Mouse (Mus musculus): Measurements from ENCODE around the gene Dnah8. TPM values are rescaled to one million over a fixed set of nuclear protein-coding genes. Genes with fewer than 3 reads are reported as not detected.
A peak's percentile ranks its signal among the peaks of the same experiment; 100 is the strongest.

Gene Dnah8
- polyA plus RNA-seq, 1 experiment from 2014 or later, result 1.4 TPM

DNA sequence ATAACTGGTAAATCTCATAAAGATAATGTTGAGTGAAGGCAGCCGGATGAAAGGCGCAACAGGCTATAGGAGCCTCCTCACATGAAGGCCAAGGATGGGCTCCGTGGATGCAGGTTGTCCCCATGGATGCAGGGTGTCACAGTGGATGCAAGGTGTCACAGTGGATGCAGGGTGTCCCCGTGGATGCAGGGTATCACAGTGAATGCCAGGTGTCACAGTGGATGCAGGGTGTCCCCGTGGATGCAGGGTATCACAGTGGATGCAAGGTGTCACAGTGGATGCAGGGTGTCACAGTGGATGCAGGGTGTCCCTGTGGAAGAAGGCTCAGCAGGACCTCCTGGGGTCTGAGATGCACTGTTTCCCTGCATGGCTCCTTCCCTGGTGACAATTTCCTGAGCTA is 233.2 kb downstream of the Dnah8 start:
- WGBS (ENCODE audit: insufficient replicate concordance), result 61% methylated on average over 5 of the region's 5 CpGs
- H3K9me3 ChIP-seq (replicated peaks), result no peaks in the 10 kb centered on the region
- H3K4me1 ChIP-seq (replicated peaks), result no peaks in the 10 kb centered on the region
- H3K4me2 ChIP-seq, result no peak overlapping the region
- H3K27ac ChIP-seq, result no peak overlapping the region
- no peak overlapping the region for H3K4me3 ChIP-seq (replicated peaks)
- no peak overlapping the region for H3K9ac ChIP-seq
- no peaks in the 10 kb centered on the region for H3K27me3 ChIP-seq
- no peak for ATAC-seq (ENCODE audit: low read depth)
- H3K36me3 ChIP-seq, result no peaks in the 10 kb centered on the region
- no peak for DNase-seq

DNA sequence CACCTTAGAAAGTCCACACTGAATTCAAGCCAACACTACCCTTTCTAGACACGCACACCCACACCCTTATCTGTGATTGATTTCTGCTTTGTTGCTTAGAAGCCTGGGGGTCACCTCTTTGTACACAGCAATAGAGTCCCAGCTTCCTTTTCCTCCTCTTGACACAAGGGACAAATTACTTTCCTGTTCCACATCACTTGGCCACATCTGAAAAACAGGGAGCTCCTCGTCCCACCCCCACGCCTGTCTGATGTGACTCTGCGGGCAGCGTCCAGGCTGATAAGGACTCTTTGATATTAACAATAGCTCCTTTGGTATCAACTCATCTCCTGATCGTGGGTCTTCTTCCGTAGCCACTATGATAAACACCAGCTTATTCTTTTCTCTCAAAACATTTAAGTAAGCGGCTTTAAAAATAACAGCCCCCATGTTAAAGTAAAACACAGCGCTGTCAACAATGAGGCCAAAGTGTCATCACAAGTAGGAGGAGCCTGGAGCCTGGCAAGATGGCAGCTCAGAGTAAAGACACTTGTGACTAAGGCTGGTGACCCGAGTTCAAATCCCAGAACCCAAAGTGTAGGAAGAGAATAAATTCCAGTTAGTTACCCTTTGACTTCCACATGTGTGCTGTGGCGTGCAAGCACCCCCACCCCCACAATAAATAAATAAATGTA is 234.6 kb downstream of the Dnah8 start:
- ATAC-seq (ENCODE audit: low read depth), result no peak
- Histone ChIP-seq H3K27me3 (no peaks in the 10 kb centered on the region), H3K4me2 (no peak overlapping the region), H3K9ac (no peak overlapping the region), H3K27ac (no peak overlapping the region), H3K36me3 (no peaks in the 10 kb centered on the region), H3K9me3 (replicated peaks) (no peaks in the 10 kb centered on the region), H3K4me3 (replicated peaks) (no peak overlapping the region), H3K4me1 (replicated peaks) (no peaks in the 10 kb centered on the region)
- DNase-seq, result no peak
- 33% methylated on average over 11 of the region's 11 CpGs for WGBS (ENCODE audit: insufficient replicate concordance)

DNA sequence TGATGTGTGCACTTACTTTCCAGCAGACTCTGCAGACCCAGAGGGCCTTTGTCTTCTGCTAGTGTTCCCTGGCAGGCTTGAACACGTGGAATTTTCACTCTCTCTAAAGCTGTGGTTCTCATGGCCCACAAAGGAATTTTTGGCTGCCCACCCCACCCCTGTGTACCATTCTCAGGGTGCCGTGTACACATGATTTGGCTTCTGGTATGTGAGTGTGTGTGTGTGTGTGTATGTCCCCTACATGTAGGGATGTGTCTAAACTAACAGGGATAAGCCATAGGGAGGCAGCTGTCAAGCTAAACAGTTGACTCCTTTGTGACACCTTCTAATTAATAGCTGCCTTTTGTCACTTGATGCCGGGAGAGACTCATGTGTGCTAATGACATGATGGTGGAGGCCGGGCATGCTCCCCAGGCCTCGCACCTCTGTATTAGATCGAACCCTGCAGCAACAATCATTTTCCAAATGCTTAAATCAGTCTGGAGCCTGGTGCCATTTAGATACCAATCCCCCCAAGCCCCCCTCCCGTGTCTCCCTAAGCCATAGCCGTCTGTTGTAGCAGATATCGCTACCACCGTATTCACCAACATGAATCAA is 235.9 kb downstream of the Dnah8 start:
- Histone ChIP-seq H3K27ac (no peak overlapping the region), H3K4me3 (replicated peaks) (no peak overlapping the region), H3K4me2 (no peak overlapping the region), H3K27me3 (no peaks in the 10 kb centered on the region), H3K9me3 (replicated peaks) (no peaks in the 10 kb centered on the region), H3K36me3 (no peaks in the 10 kb centered on the region), H3K9ac (no peak overlapping the region), H3K4me1 (replicated peaks) (no peaks in the 10 kb centered on the region)
- no peak for ATAC-seq (ENCODE audit: low read depth)
- WGBS (ENCODE audit: insufficient replicate concordance), result 66% methylated on average over 10 of the region's 10 CpGs
- no peak for DNase-seq

DNA sequence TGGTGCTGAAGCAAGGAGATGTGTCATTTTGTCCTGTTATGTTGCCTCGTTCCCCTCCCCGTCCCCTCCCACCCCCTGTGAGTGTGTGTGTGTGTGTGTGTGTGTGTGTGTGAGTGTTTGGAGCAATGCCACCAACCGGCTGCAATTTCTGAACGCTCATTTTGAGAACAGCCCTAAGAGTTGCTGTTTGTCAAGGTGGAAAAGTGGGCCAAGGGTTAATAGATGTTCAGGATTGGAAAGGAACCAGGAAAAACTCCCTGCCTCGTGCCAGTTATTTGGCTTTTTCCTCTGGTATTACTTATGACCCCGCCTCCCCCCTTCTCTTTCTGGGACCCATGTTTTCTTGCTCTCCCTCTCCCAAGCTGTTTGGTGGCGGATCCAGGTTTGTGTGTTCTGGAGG is 236.5 kb downstream of the Dnah8 start:
- no peaks in the 10 kb centered on the region for H3K9me3 ChIP-seq (replicated peaks)
- DNase-seq, result no peak

DNA sequence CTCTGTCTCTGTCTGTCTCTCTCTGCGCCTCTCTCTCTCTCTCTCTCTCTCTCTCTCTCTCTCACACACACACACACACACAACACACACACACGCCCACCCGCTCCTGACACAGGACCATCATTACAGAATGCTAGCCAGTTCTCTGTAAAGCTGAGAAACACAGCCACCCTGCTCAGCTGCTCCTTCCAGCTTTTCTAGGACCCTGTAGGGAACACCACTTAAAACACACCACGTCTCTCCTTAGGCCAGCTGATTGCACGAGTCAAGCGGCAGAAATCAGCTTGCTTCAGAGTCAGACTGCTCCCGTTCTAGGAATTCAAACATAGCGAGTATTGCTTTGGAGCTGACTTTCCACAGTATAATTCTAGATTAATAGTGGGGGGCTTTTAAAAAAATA is 242.1 kb downstream of the Dnah8 start:
- no peak for ATAC-seq (ENCODE audit: low read depth)
- no peaks in the 10 kb centered on the region for H3K4me1 ChIP-seq (replicated peaks)
- H3K4me3 ChIP-seq (replicated peaks), result no peak overlapping the region
- H3K9ac ChIP-seq, result no peak overlapping the region
- DNase-seq, result no peak
- no peaks in the 10 kb centered on the region for H3K9me3 ChIP-seq (replicated peaks)
- no peaks in the 10 kb centered on the region for H3K27me3 ChIP-seq
- H3K36me3 ChIP-seq, result no peaks in the 10 kb centered on the region
- H3K4me2 ChIP-seq, result no peak overlapping the region
- H3K27ac ChIP-seq, result no peak overlapping the region
- WGBS (ENCODE audit: insufficient replicate concordance), result 70% methylated on average over 8 of the region's 8 CpGs

More for the DNA sequence above, 236.5 kb downstream of the Dnah8 start:
- Histone ChIP-seq H3K4me2 (no peak overlapping the region), H3K4me3 (replicated peaks) (no peak overlapping the region), H3K9ac (no peak overlapping the region), H3K27me3 (no peaks in the 10 kb centered on the region), H3K36me3 (no peaks in the 10 kb centered on the region), H3K27ac (no peak overlapping the region), H3K4me1 (replicated peaks) (no peaks in the 10 kb centered on the region)
- ATAC-seq (ENCODE audit: low read depth), result no peak
- WGBS (ENCODE audit: insufficient replicate concordance), result 55% methylated on average over 7 of the region's 7 CpGs

DNA sequence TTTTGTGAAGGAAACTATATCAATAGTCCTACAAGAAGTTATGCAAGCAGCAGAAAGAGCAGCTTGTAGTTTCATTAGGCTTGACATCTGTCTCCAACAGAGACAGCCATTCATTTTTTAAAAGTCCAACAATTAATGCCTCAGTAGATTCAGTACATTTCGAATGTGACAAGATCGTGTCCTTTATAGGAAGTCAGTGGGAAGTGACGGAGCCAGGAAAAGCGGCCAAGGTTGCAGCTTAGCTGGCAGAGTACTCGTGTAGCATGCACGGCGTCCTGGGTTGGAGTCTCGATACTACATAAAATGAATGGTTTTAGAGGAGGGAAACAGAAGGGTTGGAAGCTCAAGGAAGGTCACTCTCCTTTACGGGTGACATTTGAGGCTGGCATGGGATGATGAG is 242.8 kb downstream of the Dnah8 start:
- WGBS (ENCODE audit: insufficient replicate concordance), result 69% methylated on average over 9 of the region's 9 CpGs
- DNase-seq (no peak), ATAC-seq (ENCODE audit: low read depth) (no peak)
- H3K4me1 ChIP-seq (replicated peaks), result no peaks in the 10 kb centered on the region
- no peaks in the 10 kb centered on the region for H3K9me3 ChIP-seq (replicated peaks)
- no peaks in the 10 kb centered on the region for H3K36me3 ChIP-seq
- no peak overlapping the region for H3K4me2 ChIP-seq
- no peak overlapping the region for H3K4me3 ChIP-seq (replicated peaks)
- no peak overlapping the region for H3K27ac ChIP-seq
- H3K9ac ChIP-seq, result no peak overlapping the region
- no peaks in the 10 kb centered on the region for H3K27me3 ChIP-seq

DNA sequence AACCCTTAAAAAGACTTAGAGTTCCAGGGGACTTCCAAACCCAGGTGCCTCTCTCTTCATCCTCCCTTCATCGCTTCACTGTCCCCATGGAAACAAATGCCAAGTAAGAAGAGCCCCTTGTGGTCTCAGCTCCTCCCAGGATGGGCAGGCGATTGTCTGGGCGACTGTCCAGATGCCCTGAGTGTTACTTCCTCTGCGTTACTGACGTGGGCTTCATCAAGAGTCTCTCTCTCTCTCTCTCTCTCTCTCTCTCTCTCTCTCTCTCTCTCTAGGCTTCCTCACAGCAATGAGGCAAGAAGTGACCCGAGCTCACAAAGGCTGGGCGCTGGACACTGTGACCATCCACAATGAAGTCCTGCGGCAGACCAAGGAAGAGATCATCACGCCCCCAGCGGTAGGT is 246.9 kb downstream of the Dnah8 start:
- no peaks in the 10 kb centered on the region for H3K4me1 ChIP-seq (replicated peaks)
- no peak for DNase-seq
- H3K4me3 ChIP-seq (replicated peaks), result no peak overlapping the region
- H3K4me2 ChIP-seq, result no peak overlapping the region
- H3K36me3 ChIP-seq, result no peaks in the 10 kb centered on the region
- H3K9me3 ChIP-seq (replicated peaks), result peaks cover 3% of the 10 kb centered on the region; the same call in 1 of the 2 replicates
- 34% methylated on average over 10 of the region's 10 CpGs for WGBS (ENCODE audit: insufficient replicate concordance)
- no peak overlapping the region for H3K27ac ChIP-seq
- H3K9ac ChIP-seq, result no peak overlapping the region
- no peaks in the 10 kb centered on the region for H3K27me3 ChIP-seq
- ATAC-seq (ENCODE audit: low read depth), result no peak

DNA sequence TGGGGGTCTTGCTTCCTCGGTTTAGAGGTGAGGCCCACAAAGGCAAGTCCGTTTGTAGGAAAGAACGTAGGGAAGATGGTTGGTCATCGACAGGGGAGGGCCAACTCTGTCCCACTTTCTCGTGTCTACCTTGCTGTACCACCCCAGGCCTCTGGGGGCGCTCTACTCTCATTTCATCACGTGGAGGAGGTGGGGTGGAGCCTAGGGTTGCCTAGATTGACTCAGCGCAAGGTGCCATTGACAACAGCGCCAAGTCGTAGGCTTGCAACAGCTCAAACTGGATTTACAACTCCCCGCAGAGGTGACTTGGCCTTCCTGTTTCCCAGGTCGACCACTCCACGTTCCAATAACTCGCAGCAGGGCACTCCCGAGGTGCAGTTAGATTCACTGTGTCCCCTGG is 250.1 kb downstream of the Dnah8 start:
- ATAC-seq (ENCODE audit: low read depth) (no peak), DNase-seq (no peak)
- H3K27me3 ChIP-seq, result no peaks in the 10 kb centered on the region
- H3K4me2 ChIP-seq, result peak overlapping the region; percentile 21
- H3K36me3 ChIP-seq, result no peaks in the 10 kb centered on the region
- H3K9ac ChIP-seq, result no peak overlapping the region
- peaks cover 3% of the 10 kb centered on the region; the same call in 1 of the 2 replicates for H3K9me3 ChIP-seq (replicated peaks)
- H3K4me3 ChIP-seq (replicated peaks), result no peak overlapping the region
- no peak overlapping the region for H3K27ac ChIP-seq
- peaks cover 6% of the 10 kb centered on the region; the same call in 1 of the 2 replicates for H3K4me1 ChIP-seq (replicated peaks)
- 51% methylated on average over 15 of the region's 15 CpGs for WGBS (ENCODE audit: insufficient replicate concordance)

DNA sequence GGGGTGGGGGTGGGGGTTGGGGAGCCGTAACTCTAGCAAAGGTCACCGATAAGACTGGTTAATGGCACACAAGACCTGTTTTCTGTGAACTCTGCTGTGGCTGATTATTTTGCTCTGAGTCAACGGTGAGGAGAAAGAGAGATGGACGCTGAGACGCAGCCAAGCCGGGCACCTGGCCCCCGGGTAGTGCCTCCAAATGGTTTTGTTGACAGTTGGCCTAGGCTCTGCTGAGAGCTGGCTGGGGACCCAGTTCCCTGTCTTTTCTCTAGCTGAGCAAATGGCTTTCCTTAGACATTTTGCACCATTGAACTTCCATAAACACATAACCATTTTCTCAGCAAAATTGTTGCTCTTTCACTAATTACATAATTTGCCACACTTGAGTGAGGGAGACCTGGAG is 253.3 kb downstream of the Dnah8 start:
- Histone ChIP-seq H3K9ac (no peak overlapping the region), H3K27me3 (no peaks in the 10 kb centered on the region), H3K27ac (no peak overlapping the region), H3K4me1 (replicated peaks) (peaks cover 8% of the 10 kb centered on the region; the same call in 1 of the 2 replicates), H3K4me2 (no peak overlapping the region), H3K4me3 (replicated peaks) (no peak overlapping the region), H3K36me3 (no peaks in the 10 kb centered on the region), H3K9me3 (replicated peaks) (peaks cover 3% of the 10 kb centered on the region; the same call in 1 of the 2 replicates)
- 81% methylated on average over 7 of the region's 7 CpGs for WGBS (ENCODE audit: insufficient replicate concordance)
- ATAC-seq (ENCODE audit: low read depth) (no peak), DNase-seq (no peak)

DNA sequence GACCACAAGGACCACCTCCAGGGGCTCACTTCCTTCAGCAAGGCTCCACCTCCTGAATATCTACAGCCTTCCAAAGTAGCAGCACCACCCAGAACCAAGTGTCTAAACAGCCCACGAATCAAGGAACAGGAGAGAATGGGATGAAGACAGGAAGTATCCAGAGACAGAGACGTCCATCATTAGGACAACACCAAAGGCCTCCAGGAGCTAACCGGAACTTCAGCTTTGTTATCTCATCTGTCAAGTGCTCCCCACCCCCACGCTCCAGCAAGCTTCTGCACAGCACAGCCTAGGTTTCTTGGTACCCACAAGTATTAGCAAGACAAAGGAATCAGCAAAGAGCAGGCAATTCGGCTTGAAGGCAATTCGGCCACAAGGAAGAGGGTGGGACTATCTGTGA is 254.5 kb downstream of the Dnah8 start:
- 8% methylated on average over 6 of the region's 6 CpGs for WGBS (ENCODE audit: insufficient replicate concordance)
- H3K4me2 ChIP-seq, result no peak overlapping the region
- no peak for DNase-seq
- H3K4me1 ChIP-seq (replicated peaks), result peaks cover 8% of the 10 kb centered on the region; the same call in 1 of the 2 replicates
- ATAC-seq (ENCODE audit: low read depth), result no peak
- peaks cover 3% of the 10 kb centered on the region; the same call in 1 of the 2 replicates for H3K9me3 ChIP-seq (replicated peaks)
- no peak overlapping the region for H3K4me3 ChIP-seq (replicated peaks)
- no peaks in the 10 kb centered on the region for H3K36me3 ChIP-seq
- H3K27ac ChIP-seq, result no peak overlapping the region
- H3K9ac ChIP-seq, result no peak overlapping the region
- peaks cover 5% of the 10 kb centered on the region; the same call in 1 of the 2 replicates for H3K27me3 ChIP-seq

DNA sequence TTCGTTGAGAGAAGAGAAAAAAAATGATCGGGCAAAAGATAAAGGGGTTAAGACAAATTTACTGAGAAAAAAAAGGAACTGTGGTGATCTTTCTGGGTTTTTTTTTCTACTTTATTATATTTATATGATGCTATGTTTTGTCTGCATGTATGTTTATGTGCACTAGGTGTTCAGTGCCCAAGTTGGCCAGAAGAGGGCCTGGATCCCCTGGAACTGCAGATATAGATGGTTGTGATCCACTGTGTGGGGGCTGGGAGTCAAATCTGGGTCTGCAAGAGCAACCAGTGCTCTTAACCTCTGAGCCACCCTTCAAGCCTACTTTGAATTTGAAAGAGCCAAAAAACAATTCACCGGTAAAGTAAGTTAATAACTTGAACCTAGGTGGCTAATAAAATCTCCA is 256.2 kb downstream of the Dnah8 start:
- no peak for ATAC-seq (ENCODE audit: low read depth)
- Histone ChIP-seq H3K9ac (no peak overlapping the region), H3K4me2 (no peak overlapping the region), H3K4me1 (replicated peaks) (peaks cover 8% of the 10 kb centered on the region; the same call in 1 of the 2 replicates), H3K27ac (no peak overlapping the region), H3K36me3 (no peaks in the 10 kb centered on the region), H3K9me3 (replicated peaks) (no peaks in the 10 kb centered on the region), H3K4me3 (replicated peaks) (no peak overlapping the region), H3K27me3 (peaks cover 5% of the 10 kb centered on the region; the same call in 1 of the 2 replicates)
- 78% methylated on average over 3 of the region's 3 CpGs for WGBS (ENCODE audit: insufficient replicate concordance)
- DNase-seq, result no peak

DNA sequence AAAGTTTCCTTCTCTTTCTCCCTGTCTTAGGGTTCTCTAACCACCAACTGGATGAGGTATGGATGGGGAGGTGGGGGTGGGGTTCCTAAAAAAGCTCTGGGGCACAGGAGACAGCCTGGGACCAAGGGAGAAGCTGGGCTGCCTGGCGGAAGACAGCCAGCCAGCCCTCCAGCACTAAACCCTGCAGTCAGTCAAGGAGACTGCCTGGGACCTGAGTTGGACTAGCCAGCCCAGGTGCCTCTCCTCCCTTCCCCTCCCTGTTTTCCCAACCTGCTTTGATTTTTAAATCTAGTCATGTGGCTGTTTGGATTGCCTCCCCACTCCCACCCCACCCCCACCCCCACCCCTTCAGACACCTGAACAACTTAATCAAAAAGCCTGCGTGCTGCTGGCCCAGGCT is 256.8 kb downstream of the Dnah8 start:
- Histone ChIP-seq H3K4me3 (replicated peaks) (no peak overlapping the region), H3K27ac (no peak overlapping the region), H3K4me2 (no peak overlapping the region), H3K9me3 (replicated peaks) (no peaks in the 10 kb centered on the region), H3K4me1 (replicated peaks) (peaks cover 8% of the 10 kb centered on the region; the same call in 1 of the 2 replicates), H3K27me3 (peaks cover 5% of the 10 kb centered on the region; the same call in 1 of the 2 replicates), H3K9ac (no peak overlapping the region), H3K36me3 (no peaks in the 10 kb centered on the region)
- WGBS (ENCODE audit: insufficient replicate concordance), result 59% methylated on average over 2 of the region's 2 CpGs
- ATAC-seq (ENCODE audit: low read depth), result no peak
- DNase-seq, result no peak

Data from liver, embryonic 13.5 days (tissue).